Mouse (Mus musculus) MEL (cell line): ENCODE data around the gene Mocs1.

Source experiments
- NELFE ChIP-seq: IDR thresholded peaks from 2 replicates; pipeline ENCODE4 v1.6.1; 2011; ENCODE audit warnings: low read depth, low read length, improper control_type of control experiment
- POLR2A ChIP-seq, 2 experiments: IDR thresholded peaks; 2 replicates each; pipeline ENCODE4 v1.6.1; 2011 to 2012; ENCODE audit warnings: low read length in 2 of 2, mild to moderate bottlenecking in 2 of 2, control low read depth in 1 of 2, improper control_type of control experiment in 1 of 2, low read depth in 1 of 2, moderate library complexity in 1 of 2; ENCODE audit not compliant: control insufficient read depth in 1 of 2, insufficient read depth in 1 of 2, poor library complexity in 1 of 2
- POLR2AphosphoS2 ChIP-seq: IDR thresholded peaks from 2 replicates; pipeline ENCODE4 v1.6.1; 2011; ENCODE audit warnings: low read length, improper control_type of control experiment
- TBP ChIP-seq: IDR thresholded peaks from 2 replicates; pipeline ENCODE4 v1.8.0; 2011; ENCODE audit warnings: low read depth, low read length, improper control_type of control experiment
- USF1 ChIP-seq: IDR thresholded peaks from 2 replicates; pipeline ENCODE4 v1.6.1; 2014; ENCODE audit warnings: low read depth, mild to moderate bottlenecking, inconsistent platforms, low read length, improper control_type of control experiment, moderate library complexity

DNA sequence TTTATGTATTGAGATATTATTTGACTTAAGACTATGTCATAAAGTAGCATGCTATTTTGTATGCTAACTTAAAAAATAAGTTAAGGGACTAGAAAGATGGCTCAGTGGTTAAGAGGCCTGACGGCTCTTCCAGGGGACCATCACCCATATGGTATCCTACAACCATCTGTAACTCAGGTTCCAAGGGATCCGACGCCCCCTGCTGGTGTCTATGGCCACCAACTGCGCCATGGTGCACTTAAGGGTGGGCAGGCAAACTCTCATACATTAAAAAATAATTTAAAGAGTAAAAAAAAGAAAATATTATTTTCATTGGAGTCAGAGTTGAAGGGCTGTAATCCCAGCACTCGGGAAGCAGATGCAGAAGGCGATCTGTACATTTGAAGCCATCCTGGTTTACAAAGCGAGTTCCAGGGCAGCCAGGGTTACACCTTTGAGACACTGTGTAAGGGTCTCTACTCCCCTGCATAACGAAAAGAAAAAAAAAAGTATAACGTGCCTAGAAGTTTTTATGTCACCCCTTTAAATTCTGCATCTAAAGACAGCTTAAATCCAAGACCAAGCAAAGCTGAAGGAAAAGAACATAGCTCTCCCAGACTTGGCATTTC, 427 bp upstream of the Mocs1 start:
- no peak for TF ChIP-seq TBP
- no peak for TF ChIP-seq NELFE
- TF ChIP-seq POLR2AphosphoS2 = no peak
- no peak; the same call in 1 of the 2 replicates for TF ChIP-seq USF1
- no peak for TF ChIP-seq POLR2A (IDR thresholded peaks at IDR 0.05; ENCODE audit: control insufficient read depth in 1 of 2, insufficient read depth in 1 of 2, low read depth in 1 of 2, low read length in 2 of 2, poor library complexity in 1 of 2)
